Mouse (Mus musculus) liver, embryonic 14.5 days (tissue): Measurements from ENCODE around the gene 1700008O03Rik.

Source experiments
- CTCF ChIP-seq: IDR thresholded peaks from 2 replicates; pipeline ENCODE4 v1.5.1; 2016; ENCODE audit warnings: antibody characterized with exemption, low read depth, control low read depth
- EP300 ChIP-seq: IDR thresholded peaks from 2 replicates; pipeline ENCODE4 v1.6.1; 2016; ENCODE audit warnings: antibody characterized with exemption, low read depth

GRCm38 (mm10) chr7:44360792-44361301 lies 24.8 kb downstream of the 1700008O03Rik start:
- TF ChIP-seq CTCF (no peak), EP300 (no peak)
